Mouse (Mus musculus) CD8-positive naive resting alpha-beta T cell, adult 57 days (primary cell): ENCODE measurements around the gene Vbp1. TPM values are rescaled to one million over a fixed set of nuclear protein-coding genes. Genes with fewer than 3 reads are reported as not detected.

ENCODE experiments used
- total RNA-seq: library from RNA; stranded (reverse); gene quantifications from one replicate; pipeline ENCODE4 v1.2.4, GENCODE M21; 2023

Vbp1 gene
- total RNA-seq, result 64.4 TPM

GRCm38 (mm10) chrX:75514179-75514972 is at the start of gene Vbp1:
TSS of gene Vbp1 (plus strand) at chrX:75514299.

GRCm38 (mm10) chrX:75577582-75578324 is 63.7 kb downstream of the Vbp1 start, which contains the start of gene Rab39b:
TSS of gene Rab39b (minus strand) at chrX:75578231.

Other genes with a start within 250 kb of the Vbp1 start
- gene Fundc2, start 131.9 kb upstream of the Vbp1 start, total RNA-seq, result 44.8 TPM
- 0.61 TPM for gene F8, start 131.7 kb upstream of the Vbp1 start, total RNA-seq
- gene Cmc4, start 97.7 kb upstream of the Vbp1 start, total RNA-seq, result 10.0 TPM
- gene Mtcp1, start 97.7 kb upstream of the Vbp1 start, total RNA-seq, result 12.8 TPM
- gene Brcc3, start 97.7 kb upstream of the Vbp1 start, total RNA-seq, result 36.6 TPM
- gene Rab39b, start 63.9 kb downstream of the Vbp1 start, total RNA-seq, result not detected